Mouse (Mus musculus): ENCODE results near the gene Hist2h2be. TPM values are rescaled to one million over a fixed set of nuclear protein-coding genes. Genes with fewer than 3 reads are reported as not detected.

Gene Hist2h2be
- total RNA-seq, 1 experiment from 2014 or later = 2.5 TPM

Other genes with a start within 250 kb of the Hist2h2be start
- 73.1 to 144 TPM (median 131 TPM) in 3 replicates for gene Plekho1, start 225.1 kb upstream of the Hist2h2be start, total RNA-seq (2017)
- 18.1 to 75.8 TPM (median 21.4 TPM) in 3 replicates for gene Vps45, start 162.7 kb upstream of the Hist2h2be start, total RNA-seq (2017)
- 12.5 to 26.2 TPM (median 17.1 TPM) in 3 replicates for gene Otud7b, start 116.6 kb upstream of the Hist2h2be start, total RNA-seq (2017)
- gene Mtmr11, start 59.1 kb upstream of the Hist2h2be start, total RNA-seq (2017) = 0.43 to 2.4 TPM in 2 of 3 replicates, not detected in the other
- gene Sf3b4, start 48.8 kb upstream of the Hist2h2be start, total RNA-seq (2017) = 4.0 to 14.2 TPM (median 7.5 TPM) in 3 replicates
- 0.21 to 0.29 TPM in 2 of 3 replicates, not detected in the other for gene Sv2a, start 40.0 kb upstream of the Hist2h2be start, total RNA-seq (2017)
- gene Bola1, start 1.4 kb upstream of the Hist2h2be start, total RNA-seq (2017) = 3.9 to 8.1 TPM (median 6.9 TPM) in 3 replicates
- gene Hist2h2ab, start 1.3 kb upstream of the Hist2h2be start, total RNA-seq (2017) = 11.5 to 28.2 TPM (median 14.2 TPM) in 3 replicates
- 169 to 362 TPM (median 289 TPM) in 3 replicates for gene Hist2h2ac, start 239 bp upstream of the Hist2h2be start, total RNA-seq (2017)
- 1.5 to 1.6 TPM in 2 of 3 replicates, not detected in the other for gene Hist2h3c2, start 18.0 kb downstream of the Hist2h2be start, total RNA-seq (2017)
- gene Hist2h2aa2, start 19.2 kb downstream of the Hist2h2be start, total RNA-seq (2017) = 492 to 498 TPM (median 493 TPM) in 3 replicates
- gene Hist2h2aa1, start 24.4 kb downstream of the Hist2h2be start, total RNA-seq (2017) = 960 to 1,517 TPM (median 1,455 TPM) in 3 replicates
- not detected in 3 replicates for gene Hist2h3c1, start 25.6 kb downstream of the Hist2h2be start, total RNA-seq (2017)
- 9.6 to 40.3 TPM (median 12.9 TPM) in 3 replicates for gene Hist2h4, start 42.2 kb downstream of the Hist2h2be start, total RNA-seq (2017)
- 4.4 to 34.9 TPM (median 10.9 TPM) in 3 replicates for gene Hist2h3b, start 47.5 kb downstream of the Hist2h2be start, total RNA-seq (2017)
- 249 to 540 TPM (median 349 TPM) in 3 replicates for gene Hist2h2bb, start 48.6 kb downstream of the Hist2h2be start, total RNA-seq (2017)
- gene Fcgr1, start 72.8 kb downstream of the Hist2h2be start, total RNA-seq (2017) = 11.6 to 16.4 TPM (median 12.6 TPM) in 3 replicates
- not detected in 3 replicates for gene BC107364, start 231.2 kb downstream of the Hist2h2be start, total RNA-seq (2017)